Mouse (Mus musculus): Measurements from ENCODE around the gene Hnf4a. TPM values are rescaled to one million over a fixed set of nuclear protein-coding genes. Genes with fewer than 3 reads are reported as not detected.

Gene Hnf4a
- total and polyA plus RNA-seq, 3 experiments = 0.39 to 1.1 TPM; not detected in 1

DNA sequence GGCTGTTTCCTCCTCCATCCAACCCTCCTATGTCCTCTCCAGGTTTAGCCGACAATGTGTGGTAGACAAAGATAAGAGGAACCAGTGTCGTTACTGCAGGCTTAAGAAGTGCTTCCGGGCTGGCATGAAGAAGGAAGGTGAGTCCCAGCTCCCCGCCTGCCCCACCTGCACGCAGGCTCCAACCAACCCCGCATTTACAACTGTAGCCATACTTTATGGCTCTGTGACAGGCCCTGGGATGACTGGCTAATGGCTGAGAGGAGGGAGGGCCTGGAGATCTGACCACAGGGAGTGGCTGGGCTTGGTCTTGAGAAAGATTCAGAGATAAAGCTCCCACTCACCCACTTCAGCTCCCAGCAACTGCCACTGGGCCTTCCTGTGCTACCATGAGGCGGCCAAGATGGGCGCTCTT, 45.9 kb downstream of the Hnf4a start:
- peak; percentile 82 for DNase-seq (ENCODE audit: low read depth, low spot score)
- peaks cover 0 to 16% of the 10 kb centered on the region in 2 experiments; a peak in 2 of 4 replicates for H3K36me3 ChIP-seq (ENCODE audit: control insufficient read depth in 1 of 2, insufficient read depth in 2 of 2, low read length in 2 of 2)
- peak overlapping the region; percentile 43; the same call in 1 of the 2 replicates for H3K9ac ChIP-seq (ENCODE audit: control insufficient read depth, low read depth, low read length, poor library complexity, severe bottlenecking)
- H3K9me3 ChIP-seq (replicated peaks; ENCODE audit: insufficient read depth, low read length) = no peaks in the 10 kb centered on the region
- no peak for TF ChIP-seq NELFE (IDR thresholded peaks at IDR 0.05; ENCODE audit: low read depth, low read length)
- peak; percentile 65 for TF ChIP-seq GATA1 (IDR thresholded peaks at IDR 0.05; ENCODE audit: low read depth, low read length)
- TF ChIP-seq JUND (IDR thresholded peaks at IDR 0.05; ENCODE audit: low read depth, low read length) = no peak
- TF ChIP-seq POLR2A (IDR thresholded peaks at IDR 0.05; ENCODE audit: control insufficient read depth in 1 of 2, insufficient read depth in 1 of 2, low read depth in 1 of 2, low read length in 2 of 2, poor library complexity in 1 of 2) = no peak
- TF ChIP-seq MAFK (IDR thresholded peaks at IDR 0.05; ENCODE audit: borderline replicate concordance, low read depth, low read length) = no peak
- peak; percentile 26; the same call in 1 of the 2 replicates for TF ChIP-seq SIN3A (IDR thresholded peaks at IDR 0.05; ENCODE audit: low read length)
- TF ChIP-seq MAZ (IDR thresholded peaks at IDR 0.05; ENCODE audit: low read depth, low read length) = 0 out of 2 replicates have a peak, but pooled peaks have one; percentile 24
- 0 out of 2 replicates have a peak, but pooled peaks have one; percentile 4 for TF ChIP-seq HCFC1 (IDR thresholded peaks at IDR 0.05; ENCODE audit: low read depth, low read length)
- TF ChIP-seq EP300 (IDR thresholded peaks at IDR 0.05; ENCODE audit: low read depth in 1 of 2, low read length in 2 of 2) = peak in 1 of 2 experiments; percentile 67; a peak in 3 of 4 replicates
- no peak for TF ChIP-seq CTCF (IDR thresholded peaks at IDR 0.05 in 2 of 3, conservative IDR thresholded peaks at IDR 0.05 in 1 of 3; ENCODE audit: control insufficient read depth in 1 of 3, insufficient read depth in 1 of 3, low read depth in 2 of 3, low read length in 3 of 3, poor library complexity in 1 of 3, severe bottlenecking in 1 of 3)
- TF ChIP-seq MAX (IDR thresholded peaks at IDR 0.05; ENCODE audit: low read length) = no peak
- no peak for TF ChIP-seq SMC3 (IDR thresholded peaks at IDR 0.05; ENCODE audit: low read depth, low read length)
- TF ChIP-seq MYC (IDR thresholded peaks at IDR 0.05; ENCODE audit: low read depth, low read length) = peak; percentile 46; the same call in 1 of the 2 replicates
- TF ChIP-seq ETS1 (IDR thresholded peaks at IDR 0.05; ENCODE audit: low read depth, low read length) = no peak; the same call in 1 of the 2 replicates
- TF ChIP-seq TCF12 (IDR thresholded peaks at IDR 0.05; ENCODE audit: low read depth, low read length) = peak; percentile 60; the same call in 1 of the 2 replicates
- TF ChIP-seq ELF1 (IDR thresholded peaks at IDR 0.05; ENCODE audit: low read depth, low read length) = peak; percentile 43; the same call in 1 of the 2 replicates
- TF ChIP-seq TAL1 (IDR thresholded peaks at IDR 0.05; ENCODE audit: low read length) = peak; percentile 86
- TF ChIP-seq RCOR1 (IDR thresholded peaks at IDR 0.05; ENCODE audit: low read depth, low read length) = 0 out of 2 replicates have a peak, but pooled peaks have one; percentile 33
- TF ChIP-seq MXI1 (IDR thresholded peaks at IDR 0.05; ENCODE audit: low read depth, low read length) = no peak
- peak overlapping the region in 1 of 2 experiments; percentile 22; a peak in 1 of 4 replicates for H3K4me3 ChIP-seq (ENCODE audit: control insufficient read depth in 1 of 2, insufficient read depth in 1 of 2, low read depth in 2 of 2, low read length in 2 of 2)
- peak overlapping the region; percentile 79 for H3K27ac ChIP-seq (ENCODE audit: control insufficient read depth, low read depth, low read length)
- peaks cover 6 to 20% of the 10 kb centered on the region in 2 experiments for H3K4me1 ChIP-seq (ENCODE audit: control insufficient read depth in 1 of 2, insufficient read depth in 2 of 2, low read length in 2 of 2)
- H3K27me3 ChIP-seq (ENCODE audit: control insufficient read depth in 1 of 2, insufficient read depth in 2 of 2, low read length in 2 of 2) = no peaks in the 10 kb centered on the region; a peak in 1 of 4 replicates
- H3K79me2 ChIP-seq (ENCODE audit: control insufficient read depth, insufficient read depth, low read length, poor library complexity) = no peaks in the 10 kb centered on the region

DNA sequence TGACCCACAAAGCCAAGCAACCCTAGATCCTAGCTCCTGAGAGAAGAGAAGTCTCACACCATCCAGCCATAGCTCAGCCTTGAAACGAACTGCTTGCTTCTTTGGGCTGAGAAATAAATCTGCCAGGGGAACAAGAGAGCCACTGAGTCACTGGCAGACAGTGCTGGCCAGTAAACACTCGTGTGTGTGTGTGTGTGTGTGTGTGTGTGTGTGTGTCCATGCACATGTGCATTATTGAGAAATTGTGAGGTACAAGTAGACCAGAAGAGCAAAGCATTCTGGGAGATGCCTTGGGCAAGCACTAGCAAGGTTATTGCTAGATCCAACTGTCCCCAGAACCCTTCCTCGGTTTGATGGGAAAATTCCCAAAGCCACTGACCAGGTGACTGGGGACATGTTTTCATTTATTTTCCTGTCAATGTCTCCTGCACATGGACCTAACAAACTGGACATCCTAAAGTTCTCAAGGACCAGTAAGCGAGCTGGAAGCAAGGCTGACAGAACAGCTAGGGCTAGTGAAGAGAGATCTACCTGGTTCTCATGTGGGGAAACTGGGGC, 47.9 kb downstream of the Hnf4a start:
- H3K9ac ChIP-seq (ENCODE audit: control insufficient read depth, low read depth, low read length, poor library complexity, severe bottlenecking) = no peak overlapping the region
- H3K4me1 ChIP-seq (ENCODE audit: control insufficient read depth in 1 of 2, insufficient read depth in 2 of 2, low read length in 2 of 2) = peaks cover 6 to 20% of the 10 kb centered on the region in 2 experiments
- H3K36me3 ChIP-seq (ENCODE audit: control insufficient read depth in 1 of 2, insufficient read depth in 2 of 2, low read length in 2 of 2) = peaks cover 0 to 16% of the 10 kb centered on the region in 2 experiments; a peak in 2 of 4 replicates
- H3K27ac ChIP-seq (ENCODE audit: control insufficient read depth, low read depth, low read length) = no peak overlapping the region
- no peaks in the 10 kb centered on the region for H3K9me3 ChIP-seq (replicated peaks; ENCODE audit: insufficient read depth, low read length)
- H3K4me3 ChIP-seq (ENCODE audit: control insufficient read depth in 1 of 2, insufficient read depth in 1 of 2, low read depth in 2 of 2, low read length in 2 of 2) = no peak overlapping the region
- no peak for DNase-seq (ENCODE audit: low read depth, low spot score)
- no peaks in the 10 kb centered on the region for H3K79me2 ChIP-seq (ENCODE audit: control insufficient read depth, insufficient read depth, low read length, poor library complexity)
- peaks cover 0 to 3% of the 10 kb centered on the region in 2 experiments; a peak in 1 of 4 replicates for H3K27me3 ChIP-seq (ENCODE audit: control insufficient read depth in 1 of 2, insufficient read depth in 2 of 2, low read length in 2 of 2)
- TF ChIP-seq MYC (IDR thresholded peaks at IDR 0.05; ENCODE audit: low read depth, low read length) = no peak
- no peak for TF ChIP-seq HCFC1 (IDR thresholded peaks at IDR 0.05; ENCODE audit: low read depth, low read length)
- TF ChIP-seq NELFE (IDR thresholded peaks at IDR 0.05; ENCODE audit: low read depth, low read length) = no peak
- TF ChIP-seq ETS1 (IDR thresholded peaks at IDR 0.05; ENCODE audit: low read depth, low read length) = no peak
- TF ChIP-seq NRF1 (IDR thresholded peaks at IDR 0.05; ENCODE audit: insufficient read depth, low read depth, low read length, poor library complexity, severe bottlenecking) = no peak

Measured in MEL (cell line).